15 mouse cellular contexts compared by ENCODE assay signal in the genomic region with DNA sequence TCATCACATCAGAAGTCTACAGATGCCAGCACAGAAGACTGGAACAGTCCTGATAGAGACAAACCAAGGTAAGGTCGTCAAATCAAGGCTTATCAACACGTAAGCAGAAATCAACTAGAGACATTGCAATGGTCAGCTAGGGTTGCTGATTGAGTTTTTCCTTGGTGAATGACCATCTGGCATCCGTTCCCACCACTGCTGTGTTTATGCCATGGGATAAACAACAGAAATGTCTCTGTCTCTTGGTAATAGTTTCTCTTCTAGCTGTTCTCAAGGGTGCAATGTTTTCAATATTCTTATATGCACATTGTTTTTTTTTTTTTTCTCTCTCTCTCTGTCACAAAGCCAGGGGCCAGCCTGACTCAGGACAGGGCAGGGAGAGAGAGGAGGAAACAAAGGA.
"Had no signal": no experiment of that assay in that cellular context is flagged by ENCODE, and none has a peak within 500 bp of the region (broad histone marks: within the 10 kb centered on the region; RNA-seq: fewer than 3 reads in every experiment).

No protein-coding gene starts in this region.

- H3K4me1 ChIP-seq: stomach, embryonic 15.5 days had no signal

- DNase-seq: retina, postnatal 1 day; right cerebral cortex, adult 18-20 months; right cerebral cortex, postnatal 14 days; right cerebral cortex, postnatal 25 days; right cerebral cortex, postnatal 4 days; spleen, adult 18-20 months; thymus, adult 18-20 months; thymus, adult 2 months; thymus, postnatal 14 days; thymus, postnatal 25 days; thymus, postnatal 36 days; thymus, postnatal 4 days had no signal

- H3K4me2 ChIP-seq: neural tube, embryonic 15.5 days; stomach, embryonic 15.5 days had no signal

- H3K36me3 ChIP-seq: neural tube, embryonic 15.5 days; stomach, embryonic 15.5 days had no signal

- H3K9ac ChIP-seq: neural tube, embryonic 15.5 days; stomach, embryonic 15.5 days had no signal

- H3K4me3 ChIP-seq: neural tube, embryonic 15.5 days; stomach, embryonic 15.5 days had no signal

- H3K27ac ChIP-seq: neural tube, embryonic 15.5 days; stomach, embryonic 15.5 days; stomach, postnatal 0 days had no signal

- H3K9me3 ChIP-seq: neural tube, embryonic 15.5 days; stomach, embryonic 15.5 days had no signal

- H3K27me3 ChIP-seq: neural tube, embryonic 15.5 days; stomach, embryonic 15.5 days had no signal
